Mouse (Mus musculus) brain, adult 2 months (tissue): ENCODE data around the gene Speer4e.
"Not testable (repeated sequence)": the region's sequence is repeated elsewhere in the genome, so short reads cannot be mapped to it uniquely, and the experiment has no call there.

Experiments used
- DNase-seq: peaks from one replicate; pipeline ENCODE4 v3.0.0; 2011; ENCODE audit warnings: low read depth, low spot score

The Speer4e gene

DNA sequence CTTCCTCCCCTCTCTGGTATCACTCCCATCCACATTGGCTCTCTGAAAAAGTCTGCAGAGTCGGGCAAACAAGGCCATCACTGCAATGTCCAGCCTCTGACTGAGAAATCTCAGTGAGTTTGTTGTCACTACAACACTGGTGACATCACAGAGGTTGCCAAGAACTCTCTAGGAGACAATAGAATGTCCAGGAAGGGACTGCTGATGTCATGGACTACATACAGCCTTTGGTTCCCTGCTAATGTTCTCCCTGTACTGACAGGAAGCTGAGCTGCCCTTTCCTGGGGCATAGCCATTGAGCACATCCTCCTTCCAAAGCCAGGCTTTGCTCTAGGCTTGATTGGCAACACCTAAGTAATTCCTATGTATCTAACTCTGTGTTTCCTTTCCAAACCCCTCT is at the start of gene Speer4e:
TSS of gene Speer4e (minus strand) at position 101 of the 400 bp plus-strand sequence.
- not testable (repeated sequence) for DNase-seq

DNA sequence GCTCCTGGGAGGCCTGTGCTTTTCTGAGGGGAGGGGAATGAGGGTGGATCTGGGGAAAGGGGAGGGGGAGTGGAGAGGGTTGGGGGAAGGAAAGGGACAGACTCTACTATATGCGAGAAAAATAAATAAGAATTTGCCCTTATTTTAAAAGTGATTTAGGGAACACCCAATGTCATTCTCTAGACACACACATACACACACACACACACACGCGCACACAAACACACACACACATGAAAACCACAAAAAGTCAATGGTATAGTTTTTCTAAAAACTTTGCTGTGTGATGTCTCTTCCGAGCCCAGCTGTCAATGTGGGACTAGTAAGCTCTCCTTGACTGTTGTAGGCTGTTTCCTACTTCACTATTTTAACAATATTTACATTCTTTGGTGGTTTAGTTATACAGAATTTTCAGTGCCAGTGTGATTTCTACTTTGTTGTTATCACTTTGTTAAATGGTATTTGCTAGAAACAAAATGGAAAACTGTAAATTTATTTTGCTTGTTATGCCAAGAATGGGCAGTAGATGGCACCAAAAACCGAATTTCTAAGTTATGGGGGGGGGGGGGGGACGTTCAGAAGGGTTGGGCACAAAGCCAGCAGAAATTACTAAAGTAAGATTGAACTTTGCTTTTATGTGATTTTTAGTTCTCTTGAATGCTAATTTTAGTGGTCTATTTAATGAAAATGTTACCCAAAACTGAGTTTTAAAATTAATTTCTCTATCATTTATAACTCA is 48.6 kb upstream of the Speer4e start:
- DNase-seq: not testable (repeated sequence)

DNA sequence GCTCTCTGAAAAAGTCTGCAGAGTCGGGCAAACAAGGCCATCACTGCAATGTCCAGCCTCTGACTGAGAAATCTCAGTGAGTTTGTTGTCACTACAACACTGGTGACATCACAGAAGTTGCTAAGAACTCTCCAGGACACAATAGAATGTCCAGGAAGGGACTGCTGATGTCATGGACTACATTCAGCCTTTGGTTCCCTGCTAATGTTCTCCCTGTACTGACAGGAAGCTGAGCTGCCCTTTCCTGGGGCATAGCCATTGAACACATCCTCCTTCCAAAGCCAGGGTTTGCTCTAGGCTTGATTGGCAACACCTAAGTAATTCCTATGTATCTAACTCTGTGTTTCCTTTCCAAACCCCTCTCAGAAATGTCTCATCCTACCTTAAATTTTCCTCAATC is 40.6 kb upstream of the Speer4e start, which contains the start of gene Gm10354:
TSS of gene Gm10354 (minus strand) at position 101 of the 400 bp plus-strand sequence.
- not testable (repeated sequence) for DNase-seq

DNA sequence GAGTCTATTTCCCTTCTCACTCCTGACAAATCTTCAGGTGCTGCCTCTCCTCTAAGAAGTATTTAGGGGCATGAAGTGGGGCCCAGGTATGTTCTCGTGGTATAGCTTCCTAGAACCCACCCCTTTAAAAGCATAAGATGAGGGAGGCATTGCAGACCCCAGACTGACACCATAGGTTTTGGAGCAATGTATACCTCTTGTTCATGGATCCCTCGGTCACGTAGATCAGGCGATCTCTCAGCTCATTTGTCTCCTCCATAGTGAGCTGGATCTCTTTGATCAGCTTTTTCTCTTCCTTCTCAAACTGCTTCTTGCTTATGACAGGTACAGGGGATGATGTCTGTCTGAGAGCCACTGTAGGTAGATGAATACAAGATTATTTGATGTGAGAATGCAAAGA is 39.1 kb upstream of the Speer4e start:
- DNase-seq: not testable (repeated sequence)

DNA sequence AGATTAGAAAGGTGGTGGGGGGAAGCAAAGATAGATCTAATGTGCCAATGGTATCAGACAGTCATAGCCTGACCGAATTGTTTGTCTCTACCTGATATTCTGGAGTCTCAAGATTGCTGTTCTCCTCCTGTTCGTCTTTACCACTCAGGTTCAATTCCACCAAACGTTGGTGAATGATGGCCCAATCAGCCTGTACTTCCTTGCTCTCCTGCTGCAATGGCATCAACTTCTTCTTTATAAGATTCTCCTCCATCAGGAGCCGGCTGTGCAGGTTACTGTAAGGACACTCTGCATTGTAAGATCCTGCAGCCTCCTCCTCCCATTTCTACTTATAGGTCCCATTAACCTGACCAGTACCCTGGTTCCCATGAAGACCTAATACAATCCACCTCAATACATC is 37.1 kb upstream of the Speer4e start:
- not testable (repeated sequence) for DNase-seq

DNA sequence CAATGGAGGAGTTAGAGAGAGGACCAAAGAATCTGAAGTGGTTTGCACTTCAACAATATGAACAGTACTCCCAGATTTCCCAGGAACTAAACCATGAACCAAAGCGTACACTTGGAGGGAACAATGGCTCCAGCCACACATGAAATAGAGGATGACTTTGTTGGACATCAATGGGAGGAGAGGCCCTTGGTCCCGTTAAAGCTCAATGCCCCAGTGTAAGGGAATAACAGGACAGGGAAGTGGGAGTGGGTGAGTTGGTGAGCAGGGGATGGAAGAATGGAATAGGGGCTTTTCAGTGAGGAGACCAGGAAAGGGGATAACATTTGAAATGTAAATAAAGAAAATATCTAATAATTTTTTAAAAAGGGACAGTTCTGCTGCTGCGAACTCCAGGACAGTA is 34.6 kb upstream of the Speer4e start:
- not testable (repeated sequence) for DNase-seq

DNA sequence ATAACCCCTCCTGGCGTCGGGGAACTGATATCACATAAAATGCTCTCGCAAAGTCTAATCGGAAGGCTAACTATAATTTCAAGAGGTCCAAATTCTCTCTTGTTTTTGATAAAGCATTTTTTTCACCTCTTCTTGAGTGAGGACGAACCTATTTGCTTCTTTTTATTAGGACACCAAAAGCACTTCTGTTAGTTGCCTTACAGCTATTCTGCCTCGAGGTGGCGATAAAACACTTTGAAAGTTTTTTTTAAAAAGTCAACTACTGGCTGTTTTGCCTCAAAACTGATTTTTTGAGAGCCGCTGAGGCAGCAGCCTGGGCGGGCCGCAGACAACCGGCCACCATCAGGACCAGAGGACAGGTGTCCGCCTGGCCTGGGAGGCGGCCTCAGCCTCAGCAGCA is 25.6 kb upstream of the Speer4e start:
- DNase-seq: peak; percentile 1

DNA sequence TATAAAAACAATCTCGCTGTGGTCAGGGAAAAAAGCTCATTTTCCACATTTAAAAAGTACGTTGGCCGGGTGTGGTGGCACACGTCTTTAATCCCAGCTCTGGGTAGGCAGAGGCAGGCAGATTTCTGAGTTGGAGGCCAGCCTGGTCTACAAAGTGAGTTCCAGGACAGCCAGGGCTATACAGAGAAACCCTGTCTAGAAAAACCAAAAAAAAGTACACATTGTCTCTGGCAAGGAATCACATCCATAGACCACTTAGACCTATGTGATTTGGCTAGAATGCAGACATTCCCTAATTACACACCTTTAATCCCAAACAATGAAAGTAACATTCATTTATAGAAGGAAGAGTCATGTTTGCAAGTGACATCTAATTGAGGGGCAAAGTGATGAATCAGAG is 23.3 kb upstream of the Speer4e start:
- DNase-seq: not testable (repeated sequence)

DNA sequence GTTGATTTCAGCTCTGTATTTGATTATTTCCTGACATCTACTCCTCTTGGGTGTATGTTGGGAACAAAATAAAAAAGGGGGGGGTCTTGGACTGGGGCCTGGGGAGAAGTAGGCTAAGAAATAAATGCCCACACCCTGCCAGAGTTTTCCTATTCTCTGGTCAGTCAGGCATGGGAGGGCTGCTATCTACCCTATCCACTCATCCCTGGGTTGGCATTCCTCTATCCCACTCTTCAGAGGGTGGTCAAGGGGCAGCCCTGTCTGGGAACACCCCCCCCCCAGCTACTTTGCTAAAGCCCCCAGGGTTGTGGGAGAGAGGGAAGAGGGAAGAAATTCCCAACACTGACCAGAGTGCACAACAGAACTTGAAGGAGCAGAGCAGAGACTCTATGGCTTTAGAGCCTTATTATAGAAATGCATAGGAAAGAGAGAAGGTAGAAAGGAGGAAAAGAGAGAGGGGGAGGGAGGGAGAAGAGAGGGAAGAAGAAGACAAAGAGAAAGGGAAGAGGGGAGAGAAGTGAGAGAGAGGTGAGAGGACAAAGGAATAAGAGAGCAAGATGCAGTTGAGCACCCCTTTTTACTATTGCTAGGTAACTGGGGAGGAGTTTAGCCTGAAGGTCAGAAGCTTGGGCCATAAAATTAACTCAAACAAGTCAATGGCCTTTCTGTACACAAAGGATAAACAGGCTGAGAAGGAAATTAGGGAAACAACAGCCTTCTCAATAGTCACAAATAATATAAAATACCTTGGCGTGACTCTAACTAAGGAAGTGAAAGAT is 17.9 kb upstream of the Speer4e start:
- not testable (repeated sequence) for DNase-seq

DNA sequence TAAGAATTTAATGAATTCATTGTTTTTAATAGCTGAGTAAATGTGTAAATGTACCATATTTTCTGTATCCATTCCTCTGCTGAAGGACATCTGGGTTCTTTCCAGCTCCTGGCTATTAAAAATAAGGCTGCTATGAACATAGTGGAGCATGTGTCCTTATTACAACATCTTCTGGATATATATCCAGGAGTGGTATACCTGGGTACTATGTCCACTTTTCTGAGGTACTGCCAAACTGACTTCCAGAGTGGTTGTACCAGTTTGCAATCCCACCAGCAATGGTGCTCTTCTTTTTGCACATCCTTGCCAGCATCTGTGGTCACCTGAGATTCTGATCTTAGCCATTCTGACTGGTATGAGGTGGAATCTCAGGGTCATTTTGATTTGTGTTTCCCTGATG is 15.4 kb upstream of the Speer4e start:
- not testable (repeated sequence) for DNase-seq

DNA sequence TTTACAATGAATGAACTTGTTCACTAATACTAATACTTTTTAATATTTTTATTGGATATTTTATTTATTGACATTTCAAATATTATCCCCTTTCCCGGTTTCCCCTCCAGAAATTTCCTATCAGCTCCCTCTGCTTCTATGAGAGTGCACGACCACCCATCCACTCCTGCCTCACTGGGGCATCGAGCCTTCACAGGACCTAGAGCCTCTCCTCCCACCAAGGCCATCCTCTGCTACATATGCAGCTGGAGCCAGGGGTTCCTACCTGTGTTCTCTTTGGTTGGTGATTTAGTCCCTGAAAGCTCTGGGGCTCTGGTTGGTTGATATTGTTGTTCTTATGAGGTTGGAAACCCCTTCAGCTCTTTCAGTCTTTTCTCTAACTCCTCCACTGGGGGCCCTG is 14.5 kb upstream of the Speer4e start:
- DNase-seq: not testable (repeated sequence)

DNA sequence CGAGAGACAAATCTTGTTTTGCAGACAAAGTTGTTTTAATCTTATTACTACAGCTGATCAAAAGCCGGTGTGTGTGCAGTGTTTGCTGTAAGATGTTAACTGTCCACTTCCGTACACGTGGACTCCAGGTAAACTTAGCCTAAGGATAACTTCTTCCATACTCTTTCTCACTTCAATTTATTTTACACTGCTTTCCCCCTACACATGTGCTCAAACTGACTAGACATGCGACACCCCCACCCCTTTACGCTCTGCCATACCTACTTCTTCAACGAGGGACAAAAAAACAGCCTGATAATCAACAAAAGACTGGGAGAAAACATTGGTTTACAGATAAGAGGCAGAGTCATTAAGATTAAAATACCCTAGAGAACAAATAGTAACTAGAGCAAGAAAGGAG is 13.6 kb upstream of the Speer4e start:
- DNase-seq: not testable (repeated sequence)

DNA sequence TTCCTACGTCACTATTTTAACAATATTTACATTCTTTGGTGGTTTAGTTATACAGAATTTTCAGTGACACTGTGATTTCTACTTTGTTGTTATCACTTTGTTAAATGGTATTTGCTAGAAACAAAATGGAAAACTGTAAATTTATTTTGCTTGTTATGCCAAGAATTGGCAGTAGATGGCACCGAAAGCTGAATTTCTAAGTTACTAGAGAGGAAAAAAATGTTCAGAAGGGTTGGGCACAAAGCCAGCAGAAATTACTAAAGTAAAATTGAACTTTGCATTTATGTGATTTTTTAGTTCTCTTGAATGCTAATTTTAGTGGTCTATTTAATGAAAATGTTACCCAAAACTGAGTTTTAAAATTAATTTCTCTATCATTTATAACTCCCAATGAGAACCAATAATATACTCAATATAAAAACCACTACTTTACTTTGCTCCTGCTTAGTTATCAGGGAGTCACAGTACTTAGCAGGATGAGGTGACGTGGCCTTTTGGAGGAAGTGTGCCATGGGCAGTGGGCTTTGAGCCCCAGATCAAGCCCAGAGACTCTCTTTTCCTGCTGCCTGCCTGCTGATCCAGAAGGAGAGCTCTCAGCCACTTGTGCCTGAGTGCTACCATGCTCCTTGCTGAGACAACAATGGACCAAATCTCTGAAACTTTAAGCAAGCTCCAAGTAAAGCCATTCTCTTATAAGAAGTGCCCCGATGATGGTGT is 9.4 kb upstream of the Speer4e start:
- peak; percentile 23 for DNase-seq

DNA sequence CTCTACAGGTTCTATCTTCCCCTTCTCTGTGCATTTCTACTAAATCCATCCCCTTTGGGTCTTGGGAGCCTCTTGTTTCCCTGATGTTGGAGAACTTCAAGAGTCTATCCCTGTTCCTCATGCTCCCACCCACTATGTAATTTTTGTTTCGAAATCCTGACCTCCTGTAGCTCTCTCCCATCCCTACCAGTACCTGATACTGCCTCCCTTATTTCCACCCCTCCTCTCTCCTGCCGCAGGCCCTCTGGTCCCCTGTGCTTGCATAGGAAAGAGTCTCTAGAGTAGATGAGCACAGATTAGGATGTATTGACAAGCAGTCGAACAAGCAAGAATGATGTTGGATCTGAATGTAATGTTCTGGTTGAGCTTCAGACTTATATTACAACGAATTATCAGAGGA is 7.3 kb upstream of the Speer4e start:
- not testable (repeated sequence) for DNase-seq

DNA sequence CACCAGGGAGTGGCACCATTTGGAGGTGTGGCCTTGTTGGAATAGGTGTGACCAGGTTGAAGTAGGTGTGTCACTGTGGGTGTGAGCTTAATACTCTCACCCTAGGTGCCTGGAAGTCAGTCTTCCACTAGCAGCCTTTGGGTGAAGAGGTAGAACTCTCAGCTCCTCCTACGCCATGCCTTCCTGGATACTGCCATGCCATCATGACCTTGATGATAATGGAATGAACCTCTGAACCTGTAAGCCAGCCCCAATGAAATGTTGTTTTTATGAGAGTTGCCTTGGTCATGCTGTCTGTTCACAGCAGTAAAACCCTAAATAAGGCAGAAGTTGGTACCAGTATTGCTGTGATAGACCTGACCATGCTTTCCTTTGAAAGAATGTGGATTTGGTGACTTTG is 2.8 kb upstream of the Speer4e start:
- DNase-seq: not testable (repeated sequence)

DNA sequence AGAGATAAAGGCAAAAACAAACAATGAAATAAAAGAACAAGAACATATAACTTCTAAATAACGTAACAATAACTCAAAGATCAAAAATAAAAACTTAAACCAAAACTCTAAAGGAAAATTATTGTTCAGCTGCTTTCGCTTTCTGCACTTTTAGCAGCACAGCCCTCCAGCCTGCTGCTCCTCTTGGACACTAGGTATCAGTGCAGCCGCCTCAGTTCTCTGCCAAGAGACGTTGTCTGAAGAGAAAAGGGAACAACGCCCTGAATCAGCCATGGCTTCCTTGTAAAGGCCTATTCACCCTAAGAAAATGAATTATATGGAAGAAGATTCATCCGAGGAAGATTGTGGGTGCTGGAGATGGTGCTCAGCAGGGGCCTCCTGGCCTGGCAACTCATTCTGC is 4.5 kb downstream of the Speer4e start:
- not testable (repeated sequence) for DNase-seq

DNA sequence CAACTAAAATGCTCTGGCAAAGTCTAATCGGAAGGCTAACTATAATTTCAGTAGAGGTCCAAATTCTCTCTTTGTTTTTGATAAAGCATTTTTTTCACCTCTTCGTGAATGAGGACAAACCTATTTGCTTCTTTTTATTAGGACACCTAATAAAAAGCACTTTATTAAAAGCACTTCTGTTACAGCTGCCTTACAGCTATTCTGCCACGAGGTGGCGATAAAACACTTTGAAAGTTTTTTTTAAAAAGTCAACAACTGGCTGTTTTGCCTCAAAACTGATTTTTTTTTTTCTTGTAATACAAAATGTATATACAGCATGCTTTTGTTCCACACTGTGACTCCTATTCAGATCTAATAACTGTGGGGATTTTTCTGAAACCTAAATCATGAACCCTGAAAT is 11.2 kb downstream of the Speer4e start:
- DNase-seq: peak; percentile 3

DNA sequence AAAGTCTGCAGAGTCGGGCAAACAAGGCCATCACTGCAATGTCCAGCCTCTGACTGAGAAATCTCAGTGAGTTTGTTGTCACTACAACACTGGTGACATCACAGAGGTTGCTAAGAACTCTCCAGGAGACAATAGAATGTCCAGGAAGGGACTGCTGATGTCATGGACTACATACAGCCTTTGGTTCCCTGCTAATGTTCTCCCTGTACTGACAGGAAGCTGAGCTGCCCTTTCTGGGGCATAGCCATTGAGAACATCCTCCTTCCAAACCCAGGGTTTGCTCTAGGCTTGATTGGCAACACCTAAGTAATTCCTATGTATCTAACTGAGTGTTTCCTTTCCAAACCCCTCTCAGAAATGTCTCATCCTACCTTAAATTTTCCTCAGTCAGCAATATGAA is 23.4 kb downstream of the Speer4e start, which contains the start of gene Gm9758:
TSS of gene Gm9758 (minus strand) at position 101 of the 400 bp plus-strand sequence.
- not testable (repeated sequence) for DNase-seq

DNA sequence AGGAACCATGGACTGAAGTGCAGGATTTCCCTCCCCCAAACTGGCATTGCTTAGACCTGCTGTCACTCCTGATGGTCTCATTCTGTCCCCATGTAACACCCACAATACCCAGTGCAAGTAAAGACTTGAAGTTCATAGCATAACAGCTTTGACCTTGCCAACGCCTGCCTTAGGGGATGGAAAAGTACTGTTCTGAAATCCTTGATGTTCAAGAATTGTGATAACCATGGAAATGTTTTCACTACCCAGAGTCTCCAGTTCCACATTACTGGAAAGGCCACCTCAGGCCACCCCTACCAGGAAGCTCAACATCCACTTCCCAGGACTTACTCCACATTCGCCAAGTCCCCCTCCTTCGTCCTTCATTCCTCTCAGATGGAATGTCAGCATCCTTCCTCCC is 23.9 kb downstream of the Speer4e start:
- not testable (repeated sequence) for DNase-seq

DNA sequence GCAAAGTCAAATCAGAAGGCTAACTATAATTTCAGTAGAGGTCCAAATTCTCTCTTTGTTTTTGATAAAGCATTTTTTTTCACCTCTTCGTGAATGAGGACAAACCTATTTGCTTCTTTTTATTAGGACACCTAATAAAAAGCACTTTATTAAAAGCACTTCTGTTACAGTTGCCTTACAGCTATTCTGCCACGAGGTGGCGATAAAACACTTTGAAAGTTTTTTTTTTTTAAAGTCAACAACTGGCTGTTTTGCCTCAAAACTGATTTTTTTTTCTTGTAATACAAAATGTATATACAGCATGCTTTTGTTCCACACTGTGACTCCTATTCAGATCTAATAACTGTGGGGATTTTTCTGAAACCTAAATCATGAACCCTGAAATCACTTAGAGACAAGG is 34.7 kb downstream of the Speer4e start:
- DNase-seq: not testable (repeated sequence)

DNA sequence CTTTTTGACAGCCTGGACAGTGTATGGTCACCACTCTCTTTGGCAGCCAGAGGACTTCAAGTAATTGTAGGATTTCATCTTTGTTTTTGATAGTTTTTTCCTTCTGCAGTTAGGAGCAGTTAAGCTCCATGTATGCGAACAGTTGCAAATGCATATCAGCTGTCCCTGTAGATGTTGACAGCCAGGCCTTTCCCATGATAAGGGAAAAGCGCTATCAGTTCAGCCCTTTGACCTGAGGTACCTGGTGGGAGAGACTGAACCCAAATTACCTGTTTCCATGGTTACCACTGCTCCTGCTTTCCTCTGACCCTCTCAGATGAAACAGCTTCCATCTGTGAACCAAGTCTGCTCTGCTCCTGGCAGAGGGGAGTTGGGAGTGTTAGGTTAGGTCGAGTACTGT is 46.0 kb downstream of the Speer4e start:
- DNase-seq: no peak

DNA sequence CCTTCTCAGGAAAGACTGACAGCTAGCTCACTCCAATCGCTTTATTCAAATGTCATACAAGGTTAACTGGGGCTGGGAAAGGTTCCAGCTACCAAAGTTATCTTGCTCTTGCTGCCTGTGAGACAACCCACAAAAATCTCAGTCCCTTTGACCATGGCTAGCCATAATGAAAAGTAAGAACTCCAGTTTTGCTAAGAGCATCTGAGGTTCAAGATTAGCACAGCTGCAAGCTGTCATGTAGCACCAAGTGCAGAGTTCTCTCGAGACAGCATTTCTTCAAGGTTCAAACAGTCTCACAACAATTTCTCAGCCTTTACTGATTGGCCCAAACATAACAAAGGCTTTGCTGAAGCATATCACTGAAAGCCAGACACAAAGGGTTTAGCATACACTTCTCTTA is 52.9 kb downstream of the Speer4e start:
- not testable (repeated sequence) for DNase-seq
